Mouse (Mus musculus): ENCODE measurements around the gene Ppm1l. TPM values are rescaled to one million over a fixed set of nuclear protein-coding genes. Genes with fewer than 3 reads are reported as not detected.

Ppm1l gene
- total RNA-seq, 2 experiments from 2014 or later, result 35.7 to 38.6 TPM

DNA sequence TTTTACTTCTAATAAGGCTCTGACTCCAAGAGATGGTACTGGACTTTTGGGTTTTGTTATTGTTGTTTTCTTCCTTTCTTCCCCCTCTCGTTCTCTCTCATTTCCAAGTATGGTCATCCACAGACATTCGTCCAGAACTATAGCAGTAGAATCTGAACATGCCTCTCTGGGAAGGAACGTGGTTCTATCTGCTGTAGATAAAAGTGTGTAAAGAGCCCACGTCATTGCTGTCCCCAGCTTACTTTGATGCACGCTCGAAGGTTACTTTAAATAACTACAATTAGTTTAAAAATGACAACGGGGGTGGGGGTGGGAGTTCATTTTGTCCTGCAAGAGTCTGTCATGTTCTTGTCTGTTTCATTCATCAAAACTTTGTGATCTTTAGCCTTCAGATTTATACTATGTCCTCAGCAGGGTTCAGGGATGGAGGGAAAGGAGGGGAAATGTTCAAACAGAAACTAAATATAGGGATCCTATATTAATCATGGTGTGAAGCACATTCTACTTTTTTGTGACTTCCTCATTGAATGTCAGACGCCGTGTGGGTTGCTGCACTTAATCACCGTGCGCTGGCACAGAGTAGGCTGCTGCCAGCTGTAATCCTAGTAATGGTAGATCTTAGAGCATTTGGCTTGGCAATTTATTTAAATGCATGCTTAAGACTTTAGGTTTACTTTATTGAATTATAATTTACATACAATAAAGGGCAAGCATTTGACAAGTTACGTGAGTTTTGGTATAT, 122.3 kb downstream of the Ppm1l start:
- DNase-seq, result no peak

DNA sequence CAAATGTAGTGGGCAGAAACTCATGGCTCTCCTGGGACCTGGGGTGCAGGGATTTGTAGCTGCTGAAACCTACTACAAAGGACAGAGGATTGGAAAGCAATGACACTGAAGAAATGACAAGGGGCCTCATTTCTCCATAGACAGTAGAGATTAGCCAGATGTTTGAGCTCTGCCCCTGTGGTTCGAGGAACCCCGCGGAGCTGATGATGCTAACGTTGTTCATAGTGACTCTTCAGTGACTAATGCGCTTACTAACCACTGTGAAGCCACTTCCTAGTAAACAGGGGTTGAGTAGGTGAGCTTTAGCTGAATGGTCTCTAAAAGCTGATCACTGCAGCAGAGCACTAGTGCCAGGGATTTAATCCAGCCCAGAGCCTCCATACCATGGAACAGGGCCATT, 124.1 kb downstream of the Ppm1l start:
- no peak for DNase-seq

DNA sequence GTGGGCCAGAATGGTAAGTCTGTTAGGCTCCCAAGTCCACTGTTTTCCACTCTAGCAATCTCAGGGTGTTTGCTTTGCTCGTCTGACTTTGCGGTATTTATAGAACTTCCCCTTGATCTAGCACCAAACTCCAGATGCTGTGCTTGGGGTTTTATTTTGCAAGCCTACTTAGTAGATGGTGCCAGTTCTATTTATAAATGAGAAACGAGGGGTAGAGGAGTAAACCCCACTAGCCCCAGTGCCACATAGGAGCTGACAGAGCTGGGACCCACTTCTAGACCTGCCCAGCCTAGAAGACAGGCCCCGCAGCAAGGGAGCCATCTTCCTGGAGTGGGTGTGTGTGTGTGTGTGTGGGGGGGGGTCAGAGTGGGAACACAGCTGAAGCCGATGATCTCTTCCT, 130.3 kb downstream of the Ppm1l start:
- no peak for DNase-seq

GRCm38 (mm10) chr3:69449041-69449440, 132.4 kb downstream of the Ppm1l start:
- no peak for DNase-seq

DNA sequence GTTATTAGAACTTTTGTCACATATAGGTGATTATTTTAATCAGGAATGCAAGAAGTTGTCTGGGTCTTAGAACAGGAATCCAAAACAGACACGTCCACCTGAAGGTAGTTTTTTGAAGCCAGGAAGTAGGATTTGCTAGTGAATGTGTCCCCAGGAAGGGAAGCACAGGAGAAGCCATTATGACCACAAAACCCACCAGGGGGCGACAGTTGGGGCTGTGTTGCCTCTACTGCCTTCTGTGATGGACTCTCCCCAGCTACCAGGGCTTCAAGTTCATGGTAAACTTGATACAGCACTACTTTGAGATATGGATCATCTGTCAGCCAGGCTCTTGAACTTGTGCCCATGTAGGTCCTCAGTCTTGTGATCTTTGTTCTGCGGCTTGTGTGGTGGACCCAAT, 137.7 kb downstream of the Ppm1l start:
- no peak for DNase-seq

- peak; percentile 60 for DNase-seq
Observed at GRCm38 (mm10) chr3:69456071-69456470, 139.4 kb downstream of the Ppm1l start.

DNA sequence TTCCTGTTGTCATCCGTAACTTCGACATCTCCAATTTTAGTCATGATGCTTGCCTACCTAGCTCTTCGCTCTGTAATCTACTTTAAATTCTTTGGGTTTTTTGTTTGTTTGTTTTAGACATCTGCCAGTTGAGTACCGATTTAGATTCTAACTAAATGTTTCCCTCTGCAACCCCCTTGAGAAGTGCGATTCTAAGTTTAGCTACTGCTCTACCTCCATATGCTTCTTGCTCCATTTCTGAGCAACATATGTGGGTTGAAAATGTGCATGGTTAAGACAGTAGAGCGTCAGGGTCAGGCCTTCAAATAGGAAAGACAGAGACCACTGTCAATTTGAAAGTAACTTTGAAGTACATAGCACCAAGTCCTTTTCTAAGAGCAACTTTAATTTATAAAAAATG, 142.1 kb downstream of the Ppm1l start:
- DNase-seq, result no peak

- DNase-seq, result no peak
Observed at GRCm38 (mm10) chr3:69461956-69462355, 145.3 kb downstream of the Ppm1l start.

GRCm38 (mm10) chr3:69465751-69466150, 149.1 kb downstream of the Ppm1l start:
- no peak for DNase-seq

GRCm38 (mm10) chr3:69468280-69469008, 151.8 kb downstream of the Ppm1l start:
- DNase-seq, result no peak

- no peak for DNase-seq
Observed at GRCm38 (mm10) chr3:69469463-69470141, 152.9 kb downstream of the Ppm1l start.

DNA sequence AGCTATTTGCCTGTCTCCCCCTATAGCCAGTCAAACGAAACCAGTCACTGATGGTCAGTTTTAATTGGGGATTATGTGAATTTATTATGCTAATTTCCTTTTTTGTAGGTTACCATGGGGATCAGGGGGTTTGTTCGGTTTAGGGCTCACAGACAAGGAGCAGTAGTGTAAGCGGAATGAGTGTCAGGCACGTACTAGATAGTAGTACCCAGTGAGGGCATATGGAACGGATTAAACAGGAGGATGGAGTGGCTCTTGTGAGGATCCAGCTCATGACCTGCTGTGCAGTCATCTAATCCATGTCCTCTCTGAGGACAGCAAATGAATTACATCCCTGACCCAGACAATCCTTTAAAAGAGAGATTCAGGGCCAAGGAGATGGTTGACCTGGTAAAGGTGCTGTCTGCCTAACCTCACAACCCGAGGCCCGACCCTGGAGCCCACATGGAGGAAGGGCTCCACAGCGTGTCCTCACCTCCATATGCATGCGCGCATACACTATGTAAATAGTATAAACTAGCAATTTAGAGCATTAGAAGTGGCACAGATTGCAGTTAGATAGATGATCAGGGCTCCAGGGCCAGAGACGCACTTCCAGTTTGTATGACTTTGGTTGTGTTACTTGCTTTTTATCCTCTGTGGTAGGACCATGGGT, 153.6 kb downstream of the Ppm1l start:
- DNase-seq, result no peak

DNA sequence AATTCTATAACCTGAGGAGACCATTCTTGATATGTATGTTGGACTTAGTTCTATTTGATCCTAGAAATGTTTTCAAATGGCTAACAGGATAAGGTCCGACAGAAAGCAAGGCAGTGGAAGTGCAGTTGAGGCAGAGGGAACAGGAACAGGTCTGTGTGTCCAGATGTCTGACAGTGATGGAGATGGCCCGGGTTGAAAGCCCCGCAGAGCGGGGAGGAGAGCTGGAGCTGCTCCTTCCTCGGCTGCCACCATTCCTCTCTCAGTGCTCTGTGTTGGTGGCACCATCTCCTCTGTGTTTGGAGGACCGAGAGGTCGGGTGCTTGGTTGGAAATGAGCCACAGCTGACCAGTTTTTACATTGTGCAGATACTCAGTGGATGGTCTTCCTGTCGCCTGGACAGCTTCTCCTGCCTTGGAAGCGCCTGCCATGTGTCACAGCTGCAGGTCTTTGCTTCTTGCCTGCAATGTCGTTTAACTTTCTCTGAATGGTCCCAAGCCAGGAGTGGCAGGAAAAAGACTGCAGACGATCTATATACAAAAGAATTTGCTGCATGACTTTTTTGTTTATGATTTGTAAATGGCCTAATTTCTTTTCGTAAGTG, 159.3 kb downstream of the Ppm1l start:
- no peak for DNase-seq

- DNase-seq, result no peak
Observed at GRCm38 (mm10) chr3:69479937-69480336, 163.3 kb downstream of the Ppm1l start.

DNA sequence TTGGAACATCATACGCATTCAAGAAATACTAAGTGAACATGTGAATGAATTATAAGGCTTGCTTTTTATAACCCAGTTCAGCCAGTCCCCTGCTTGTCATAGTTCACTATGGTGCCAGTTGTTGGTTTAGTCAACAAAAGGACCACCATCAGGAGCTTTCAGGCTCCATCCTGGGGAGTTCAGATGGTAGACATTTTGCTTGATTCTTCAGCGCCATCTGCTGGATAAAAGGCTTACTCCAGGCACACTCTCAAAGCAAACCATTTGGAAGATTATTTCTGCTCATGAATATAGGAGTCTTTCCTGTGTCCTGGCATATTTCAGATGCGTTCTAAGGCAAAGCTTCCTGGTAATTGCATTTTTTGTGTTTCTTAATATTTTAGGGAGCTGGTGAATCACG, 165.2 kb downstream of the Ppm1l start:
- peak; percentile 63 for DNase-seq

DNA sequence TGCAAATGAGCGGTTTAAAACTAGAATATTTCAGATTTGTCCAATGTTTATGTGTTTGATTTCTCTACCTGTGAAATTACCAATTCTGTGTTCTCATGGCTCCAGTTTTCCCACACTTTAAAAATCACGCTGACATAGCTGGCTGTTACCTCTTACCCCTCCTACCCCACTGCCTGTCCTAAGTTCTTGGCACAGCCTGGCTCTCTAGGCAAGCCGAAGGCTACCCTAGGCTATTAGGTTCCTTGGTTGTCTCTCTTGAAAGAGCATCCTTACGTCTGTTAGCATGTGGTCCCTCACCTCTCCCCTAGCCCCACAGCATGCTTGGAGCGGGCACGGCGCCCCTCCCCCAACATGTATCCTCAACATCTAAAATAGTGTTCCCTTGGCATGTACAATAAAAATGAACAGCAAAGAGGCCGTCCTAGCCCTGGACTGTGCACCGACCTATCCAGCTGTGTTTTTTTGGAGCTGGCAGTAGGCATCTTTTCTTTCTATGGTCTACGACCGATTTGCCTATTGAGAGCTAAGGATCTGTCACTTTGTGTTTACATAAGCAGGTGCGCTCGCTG, 167.4 kb downstream of the Ppm1l start:
- DNase-seq, result no peak

DNA sequence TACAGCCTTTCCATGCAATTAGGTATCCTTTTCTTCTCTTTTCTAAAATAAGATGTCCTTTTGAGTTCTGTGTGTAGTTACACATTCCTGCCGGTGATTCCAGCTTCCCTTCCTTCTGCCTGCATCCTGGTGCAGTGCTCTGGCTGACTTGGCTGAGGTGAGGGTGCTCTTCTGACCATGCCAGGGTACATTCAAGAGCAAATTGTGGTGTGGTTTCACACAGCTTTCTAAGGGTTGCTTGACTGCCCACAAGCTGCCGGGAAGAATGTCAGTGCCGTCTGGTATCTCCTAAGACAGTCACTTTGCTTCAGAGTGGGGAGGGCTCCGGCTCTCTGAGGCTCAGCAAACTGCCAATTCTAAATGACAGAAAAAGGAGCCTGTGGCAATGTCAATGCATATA, 167.9 kb downstream of the Ppm1l start:
- DNase-seq, result no peak

DNA sequence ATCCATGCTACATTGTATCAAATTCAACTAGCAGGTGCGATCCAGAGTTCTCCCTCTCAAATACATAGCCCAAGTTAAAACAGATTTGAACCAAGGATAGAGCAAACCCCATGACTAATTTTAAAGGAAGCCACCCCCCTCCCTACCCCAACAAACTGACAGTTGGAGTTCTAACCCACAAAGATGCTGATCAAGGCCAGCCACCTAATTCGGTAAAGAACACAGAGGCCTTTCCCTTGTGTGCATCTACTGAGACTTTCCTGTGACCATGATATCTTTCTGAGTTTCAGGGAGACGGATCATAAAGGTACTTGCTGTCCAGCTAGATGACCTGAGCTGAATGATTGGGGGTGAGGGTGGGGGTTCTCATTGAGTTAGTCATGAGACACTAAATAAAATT, 168.7 kb downstream of the Ppm1l start:
- no peak for DNase-seq

DNA sequence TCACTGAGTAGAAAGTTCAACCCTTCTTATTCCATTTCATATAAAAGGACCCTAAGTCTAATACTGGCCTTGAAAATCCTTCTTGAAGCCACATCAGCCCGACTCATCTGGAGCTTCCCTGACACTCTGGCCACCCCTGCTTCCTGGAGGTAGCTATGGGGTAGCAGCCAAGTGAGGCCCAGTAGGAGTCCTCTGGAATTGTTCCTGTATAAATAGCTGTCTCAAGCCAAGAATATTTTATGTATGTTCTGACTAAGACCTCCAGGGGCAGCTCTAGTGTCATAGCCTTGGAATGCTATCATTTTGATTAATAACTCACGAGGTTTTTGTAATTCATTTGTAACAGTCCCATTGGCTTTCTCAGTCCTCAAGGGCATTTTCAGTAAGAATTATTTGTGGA, 169.1 kb downstream of the Ppm1l start:
- DNase-seq, result no peak

DNA sequence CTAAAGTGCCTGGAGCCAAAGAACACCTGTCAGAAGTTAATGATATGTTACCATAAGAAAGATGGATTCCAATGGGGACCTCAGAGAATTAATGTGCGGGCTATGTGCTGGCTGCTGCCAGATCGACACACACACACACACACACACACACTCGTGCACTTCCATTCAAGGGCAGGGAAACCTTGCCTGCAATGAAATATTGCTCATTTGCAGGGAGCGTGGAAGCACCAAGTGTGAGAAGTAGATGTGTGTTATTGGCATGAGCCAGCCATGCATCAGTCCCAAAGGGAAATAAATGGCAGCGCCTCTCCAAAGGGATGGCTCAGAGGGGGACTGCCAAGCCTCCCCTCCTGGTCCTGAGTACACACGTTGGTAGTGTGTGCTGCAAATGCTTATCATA, 170.8 kb downstream of the Ppm1l start:
- no peak for DNase-seq

GRCm38 (mm10) chr3:69489669-69490068, 173.0 kb downstream of the Ppm1l start:
- no peak for DNase-seq
